Mouse (Mus musculus): ENCODE results near the gene Cep128. TPM values are rescaled to one million over a fixed set of nuclear protein-coding genes. Genes with fewer than 3 reads are reported as not detected.

Cep128 gene
- total and polyA plus RNA-seq, 3 experiments, result 0.81 to 3.1 (median 3.0) TPM

DNA sequence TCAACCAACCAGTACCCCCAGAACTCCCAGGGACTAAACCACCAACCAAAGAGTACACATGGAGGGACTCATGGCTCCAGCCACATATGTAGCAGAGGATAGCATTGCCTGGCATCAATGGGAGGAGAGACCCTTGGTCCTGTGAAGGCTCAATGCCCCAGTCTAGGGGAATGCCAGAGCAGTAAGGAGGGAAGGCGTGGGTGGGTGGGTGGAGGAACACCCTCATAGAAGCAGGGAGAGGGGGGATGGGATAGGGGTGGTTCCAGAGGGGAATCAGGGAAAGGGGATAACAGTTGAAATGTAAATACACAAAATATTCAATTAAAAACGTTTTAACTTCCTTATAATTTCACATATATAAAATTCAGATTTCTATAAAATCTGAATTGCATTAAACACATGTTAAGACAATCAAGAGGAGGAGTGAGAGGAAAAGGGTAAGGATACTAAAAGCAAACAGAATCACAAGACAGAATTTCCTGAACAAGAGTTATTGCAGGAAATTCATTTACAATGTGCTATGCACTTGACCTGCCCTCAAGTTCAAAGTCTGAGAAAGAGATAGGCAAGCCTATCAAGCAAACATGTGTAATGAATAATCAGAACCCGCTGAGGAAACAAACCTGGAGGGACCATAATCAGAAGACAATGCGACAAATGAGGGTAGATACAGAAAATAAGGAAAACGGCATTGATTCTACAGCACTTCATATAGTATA lies 207.2 kb downstream of the Cep128 start:
- DNase-seq, result no peak

GRCm38 (mm10) chr12:91171613-91172012 lies 212.6 kb downstream of the Cep128 start:
- DNase-seq, result no peak

- no peak for DNase-seq
These were observed 223.0 kb downstream of the Cep128 start for GRCm38 (mm10) chr12:91161015-91161730.

DNA sequence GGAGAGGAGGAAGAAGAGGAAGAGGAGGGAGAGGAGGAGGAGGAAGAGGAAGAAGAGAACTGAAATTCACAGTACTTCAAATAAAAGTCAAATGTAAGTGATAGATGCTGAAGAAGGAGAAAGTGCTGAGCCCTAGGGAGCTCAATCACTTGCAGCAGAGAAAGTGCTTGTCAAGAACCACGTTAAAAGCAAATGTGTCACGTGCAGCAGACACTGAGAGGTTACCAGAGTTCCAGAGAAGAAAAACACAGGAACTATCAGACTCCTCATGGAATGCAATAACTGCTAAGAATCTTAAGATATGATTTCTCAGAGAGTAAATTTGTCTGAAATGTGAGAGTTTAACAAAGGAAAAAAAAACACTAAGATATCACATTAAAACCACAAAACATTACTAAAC lies 225.7 kb downstream of the Cep128 start:
- no peak for DNase-seq

- no peak for DNase-seq
These were observed 230.2 kb downstream of the Cep128 start for GRCm38 (mm10) chr12:91154052-91154451.

- DNase-seq, result no peak
These were observed 235.1 kb downstream of the Cep128 start for GRCm38 (mm10) chr12:91149152-91149551.

DNA sequence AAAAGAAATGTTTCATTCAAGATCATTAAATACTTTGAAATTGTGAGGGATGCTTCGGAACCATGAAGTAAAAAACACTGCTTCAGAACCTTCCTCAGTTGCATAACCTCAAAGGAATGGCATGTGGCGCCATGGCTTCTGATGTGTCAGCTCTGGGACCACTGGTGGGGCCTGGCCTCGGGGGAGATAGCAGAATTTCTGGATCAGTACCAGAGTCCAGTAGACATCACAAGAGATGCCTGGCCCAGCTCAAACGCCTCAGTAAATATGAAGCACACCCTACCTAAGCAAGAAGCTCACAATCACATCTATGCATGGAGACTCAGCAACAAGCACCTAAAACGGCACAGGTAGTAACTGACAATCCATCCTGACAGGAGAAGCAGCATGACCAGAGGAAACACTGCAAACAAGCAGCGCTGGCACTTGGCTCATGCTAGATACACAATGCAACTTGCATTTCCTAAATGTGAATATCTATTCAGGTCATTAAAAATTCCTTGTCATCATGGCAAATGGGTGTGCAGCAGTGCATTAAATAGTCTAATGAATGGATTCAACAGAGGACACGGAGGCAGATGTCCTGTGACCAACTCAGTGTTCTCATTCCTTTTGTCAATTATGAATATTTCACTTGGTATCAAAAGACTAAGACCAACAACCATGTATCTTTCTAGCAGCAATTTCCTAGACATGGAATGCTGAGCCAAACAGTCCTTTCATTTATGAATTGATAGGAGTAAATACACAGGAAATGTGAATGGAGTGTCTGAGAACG lies 249.3 kb downstream of the Cep128 start:
- DNase-seq, result no peak

DNA sequence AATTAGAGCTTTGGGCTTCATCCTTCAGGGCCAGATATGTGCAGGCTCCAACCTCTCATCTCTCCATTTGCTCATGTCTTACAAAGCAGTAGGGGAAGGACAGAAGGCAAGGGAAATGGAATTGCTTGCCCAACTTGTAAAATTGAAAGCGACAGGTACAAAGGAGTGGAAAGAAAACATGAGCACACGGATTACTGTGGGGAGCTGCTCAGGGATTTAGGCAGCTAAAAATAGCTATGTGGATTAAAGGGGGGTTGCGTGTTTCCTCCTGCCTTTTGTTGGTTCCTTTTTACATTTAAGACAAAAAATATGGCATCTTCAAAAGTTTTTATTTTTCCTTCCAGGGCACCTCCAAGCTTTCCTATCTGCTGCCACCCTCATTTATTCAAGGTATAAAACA lies 269.2 kb downstream of the Cep128 start:
- no peak for DNase-seq

- DNase-seq, result no peak
These were observed 280.9 kb downstream of the Cep128 start for GRCm38 (mm10) chr12:91103316-91103715.

GRCm38 (mm10) chr12:91097869-91098268 lies 286.3 kb downstream of the Cep128 start:
- no peak for DNase-seq

- DNase-seq, result no peak
These were observed 288.0 kb downstream of the Cep128 start for GRCm38 (mm10) chr12:91096197-91096596.

GRCm38 (mm10) chr12:91088271-91088670 lies 295.9 kb downstream of the Cep128 start:
- DNase-seq, result no peak

GRCm38 (mm10) chr12:91085967-91086366 lies 298.2 kb downstream of the Cep128 start:
- DNase-seq, result peak; percentile 19

- no peak for DNase-seq
These were observed 308.6 kb downstream of the Cep128 start for GRCm38 (mm10) chr12:91075600-91075999.

DNA sequence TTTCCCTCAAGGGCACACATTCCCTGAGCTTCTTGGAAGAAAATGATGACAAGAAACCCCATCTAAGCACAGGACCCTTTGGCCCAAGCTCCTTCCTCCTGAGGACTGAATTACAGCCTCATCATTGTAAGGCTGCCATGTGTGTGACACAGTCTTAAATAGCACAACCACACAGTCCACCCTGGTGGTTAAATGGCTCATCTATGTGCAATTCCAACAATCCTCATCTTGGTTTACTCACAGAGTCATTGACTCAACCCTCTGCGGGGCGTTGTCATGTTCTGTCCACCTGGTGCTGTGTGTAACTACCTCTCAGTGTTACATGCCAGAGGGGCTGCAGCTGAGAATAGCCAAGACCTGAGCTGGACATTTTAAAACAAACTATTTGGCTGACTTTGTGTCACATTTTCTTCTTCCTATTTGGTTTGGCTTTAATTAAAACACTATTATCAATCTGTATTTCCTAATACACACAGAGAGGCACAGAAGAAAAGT lies 313.6 kb downstream of the Cep128 start:
- DNase-seq, result no peak

DNA sequence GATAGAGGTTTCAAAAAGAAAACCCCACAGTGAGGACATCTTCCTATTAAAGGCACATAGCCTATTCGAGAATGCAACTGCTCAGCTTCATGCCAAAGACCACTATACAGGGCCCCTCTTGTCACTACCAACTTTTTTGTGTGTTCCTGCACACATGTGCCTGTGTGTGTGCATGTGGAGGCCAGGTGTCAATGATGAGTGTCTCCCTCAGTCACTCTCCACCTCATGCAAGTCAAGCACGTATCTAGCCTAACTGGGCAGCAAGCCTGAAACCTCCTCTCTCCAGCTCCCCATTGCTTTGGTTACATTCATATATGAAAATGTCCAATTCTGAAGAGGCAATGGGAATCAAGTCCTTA lies 317.1 kb downstream of the Cep128 start:
- no peak for DNase-seq

GRCm38 (mm10) chr12:91066286-91067082 lies 317.7 kb downstream of the Cep128 start:
- DNase-seq, result no peak

DNA sequence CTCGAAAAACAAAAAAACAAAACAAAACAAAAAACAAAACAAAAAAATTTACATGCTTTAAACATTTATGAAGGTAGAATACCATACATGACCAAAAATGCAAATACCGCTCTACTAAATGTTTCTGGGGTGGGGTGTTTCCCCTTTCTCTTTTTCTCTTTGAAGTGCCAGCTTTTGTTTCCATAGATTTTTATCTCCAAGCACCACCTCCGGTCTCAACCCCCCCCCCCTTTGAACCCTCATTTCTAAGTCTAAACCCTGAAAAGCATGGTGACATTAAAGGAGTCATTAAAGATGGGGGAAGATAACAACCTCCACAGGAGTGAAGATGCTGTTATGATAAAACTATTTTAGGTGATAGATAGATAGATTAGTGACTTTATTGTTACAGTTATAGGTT lies 318.8 kb downstream of the Cep128 start:
- DNase-seq, result no peak

GRCm38 (mm10) chr12:91064368-91064999 lies 319.7 kb downstream of the Cep128 start:
- no peak for DNase-seq

DNA sequence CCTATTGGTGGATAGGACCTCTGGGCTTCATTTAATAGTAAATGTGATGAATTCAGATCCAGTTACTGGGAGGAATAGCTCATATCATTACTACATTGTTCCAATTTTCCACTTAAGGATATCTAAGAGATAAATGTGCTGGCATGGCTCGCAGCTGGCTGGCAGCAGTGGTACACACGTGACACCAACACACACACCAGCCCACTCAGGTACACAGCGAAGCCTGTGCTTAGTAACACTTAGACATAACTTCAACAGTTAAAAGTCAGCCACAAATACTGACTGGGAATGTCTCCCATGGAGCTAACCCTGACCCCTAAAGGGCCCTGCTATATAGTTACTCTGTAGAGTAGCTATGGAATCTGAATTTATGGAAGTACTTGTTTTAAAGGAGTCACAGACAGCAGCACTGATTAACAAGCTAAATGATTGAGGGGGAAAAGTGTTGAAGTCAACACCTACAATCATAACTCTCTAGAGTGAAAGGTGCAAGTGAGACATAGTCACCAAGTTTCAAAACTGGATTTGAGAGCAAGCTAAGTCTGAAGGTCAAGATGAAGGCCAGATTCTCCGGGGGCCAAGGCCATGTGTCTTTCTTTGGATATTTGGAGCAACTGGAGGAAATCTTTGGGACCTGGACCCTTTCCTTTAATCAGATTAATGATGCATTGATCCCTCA lies 320.7 kb downstream of the Cep128 start:
- DNase-seq, result no peak

GRCm38 (mm10) chr12:91062681-91063080 lies 321.5 kb downstream of the Cep128 start:
- DNase-seq, result no peak
